Comparison of ENCODE assay signal across 8 mouse cellular contexts in genomic region chr4:133599116-133599515, GRCm38 (mm10). TPM values are rescaled to one million over a fixed set of nuclear protein-coding genes. Genes with fewer than 3 reads are reported as not detected.
DNase-seq lines count a peak whose midpoint lies in the region; ATAC-seq and TF ChIP-seq lines count a peak whose summit lies in the region.

No protein-coding gene starts in this region.

- peaks cover 51% of the 10 kb centered on the region for H3K27me3 ChIP-seq in heart, embryonic 12.5 days (replicated peaks)
- peaks cover 69% of the 10 kb centered on the region for H3K27me3 ChIP-seq in hindbrain, embryonic 10.5 days (ENCODE audit: insufficient read depth, poor library complexity, severe bottlenecking)
- H3K27me3 ChIP-seq in liver, postnatal 0 days (ENCODE audit: insufficient read depth, low read length): peaks cover 22% of the 10 kb centered on the region

- intact Hi-C loops in heart, postnatal 25 days (cut with DNase I): no loop called here

- no peaks in the 10 kb centered on the region for H3K9me3 ChIP-seq in heart, embryonic 12.5 days (replicated peaks)
- H3K9me3 ChIP-seq in hindbrain, embryonic 10.5 days: no peaks in the 10 kb centered on the region
- H3K9me3 ChIP-seq in liver, postnatal 0 days (ENCODE audit: low read length): no peaks in the 10 kb centered on the region

- peak overlapping the region; percentile 78 for H3K9ac ChIP-seq in heart, embryonic 12.5 days
- H3K9ac ChIP-seq in liver, postnatal 0 days (replicated peaks): peak overlapping the region; percentile 41

- WGBS in heart, embryonic 12.5 days: 14% methylated on average over 7 of the region's 7 CpGs
- 29% methylated on average over 7 of the region's 7 CpGs for WGBS in hindbrain, embryonic 10.5 days
- WGBS in liver, postnatal 0 days (ENCODE audit: insufficient replicate concordance): 16% methylated on average over 7 of the region's 7 CpGs

- H3K27ac ChIP-seq in heart, embryonic 12.5 days (ENCODE audit: poor library complexity, severe bottlenecking): no peak overlapping the region
- no peak overlapping the region for H3K27ac ChIP-seq in hindbrain, embryonic 10.5 days
- H3K27ac ChIP-seq in liver, postnatal 0 days (ENCODE audit: low read depth): no peak overlapping the region

- H3K4me1 ChIP-seq in heart, embryonic 12.5 days (replicated peaks): peaks cover 24% of the 10 kb centered on the region
- peaks cover 30% of the 10 kb centered on the region for H3K4me1 ChIP-seq in hindbrain, embryonic 10.5 days (replicated peaks)
- peaks cover 18% of the 10 kb centered on the region for H3K4me1 ChIP-seq in liver, postnatal 0 days (ENCODE audit: insufficient read depth)

- peaks cover 10% of the 10 kb centered on the region for H3K36me3 ChIP-seq in heart, embryonic 12.5 days
- H3K36me3 ChIP-seq in hindbrain, embryonic 10.5 days: peaks cover 9% of the 10 kb centered on the region
- H3K36me3 ChIP-seq in liver, postnatal 0 days (replicated peaks; ENCODE audit: insufficient read depth, low read length): peaks cover 6% of the 10 kb centered on the region

- peak overlapping the region; percentile 60 for H3K4me3 ChIP-seq in heart, embryonic 12.5 days
- H3K4me3 ChIP-seq in hindbrain, embryonic 10.5 days: peak overlapping the region; percentile 62
- peak overlapping the region; percentile 54 for H3K4me3 ChIP-seq in liver, postnatal 0 days (ENCODE audit: low read depth, low read length)

- no peak for TF ChIP-seq CTCF in liver, postnatal 0 days (IDR thresholded peaks at IDR 0.05; ENCODE audit: low read depth)

- ATAC-seq in heart, embryonic 12.5 days (ENCODE audit: insufficient number of reproducible peaks, low FRiP score): no peak
- no peak for ATAC-seq in liver, postnatal 0 days

- H3K4me2 ChIP-seq in heart, embryonic 12.5 days: peak overlapping the region; percentile 91
- peak overlapping the region; percentile 81 for H3K4me2 ChIP-seq in liver, postnatal 0 days (ENCODE audit: low read depth, low read length)

- DNase-seq in heart, postnatal 25 days (ENCODE audit: low spot score): no peak
- peak; percentile 60 for DNase-seq in ES-CJ7 (ENCODE audit: low read depth, low spot score)
- no peak for DNase-seq in hindbrain, embryonic 10.5 days (ENCODE audit: low spot score)
- DNase-seq in liver, postnatal 0 days: no peak
- DNase-seq in adrenal gland, postnatal 25 days: no peak
- no peak for DNase-seq in urinary bladder, adult 2 months (ENCODE audit: low spot score)
- DNase-seq in MN1 (ENCODE audit: low spot score): no peak

- no peak for TF ChIP-seq EP300 in liver, postnatal 0 days (IDR thresholded peaks at IDR 0.05; ENCODE audit: low read depth)

RNA-seq across cellular contexts. Expression of gene Sfn, which starts 2.9 kb away (rescaled TPM):
- polyA plus RNA-seq in heart, embryonic 12.5 days (2016; fragmentation: Nextera tagmentation; extraction: Ambion mirVana): 0.76 and 1.4 TPM in 2 replicates
- total RNA-seq in heart, postnatal 25 days (2021): 1 to 10 TPM; 1.5 TPM
- polyA plus RNA-seq in hindbrain, embryonic 10.5 days (2016; fragmentation: Nextera tagmentation; extraction: Ambion mirVana): 16.5 and 33.5 TPM in 2 replicates
- polyA plus RNA-seq in liver, postnatal 0 days (2015; fragmentation: Nextera tagmentation; extraction: Ambion mirVana): 0.40 and 0.59 TPM in 2 replicates
- 1.3 and 1.7 TPM in 2 replicates for total RNA-seq in adrenal gland, postnatal 25 days (2021)
- 218 and 326 TPM in 2 replicates for polyA plus RNA-seq in urinary bladder, adult 2 months (2012; rRNA removed)

RNA-seq across cellular contexts. Expression of gene Gpn2, which starts 15.0 kb away (rescaled TPM):
- polyA plus RNA-seq in heart, embryonic 12.5 days (2016; fragmentation: Nextera tagmentation; extraction: Ambion mirVana): 11.2 and 12.2 TPM in 2 replicates
- total RNA-seq in heart, postnatal 25 days (2021): 1 to 10 TPM; 6.4 to 6.8 TPM
- 28.5 and 29.1 TPM in 2 replicates for polyA plus RNA-seq in hindbrain, embryonic 10.5 days (2016; fragmentation: Nextera tagmentation; extraction: Ambion mirVana)
- polyA plus RNA-seq in liver, postnatal 0 days (2015; fragmentation: Nextera tagmentation; extraction: Ambion mirVana): 10.2 and 10.9 TPM in 2 replicates
- 15.8 and 16.1 TPM in 2 replicates for total RNA-seq in adrenal gland, postnatal 25 days (2021)
- 20.5 and 25.2 TPM in 2 replicates for polyA plus RNA-seq in urinary bladder, adult 2 months (2012; rRNA removed)

RNA-seq across cellular contexts. Expression of gene Gpatch3, which starts 24.6 kb away (rescaled TPM):
- polyA plus RNA-seq in heart, embryonic 12.5 days (2016; fragmentation: Nextera tagmentation; extraction: Ambion mirVana): 6.0 and 6.9 TPM in 2 replicates
- 1 to 10 TPM; 4.7 to 5.3 TPM for total RNA-seq in heart, postnatal 25 days (2021)
- 10.0 and 10.8 TPM in 2 replicates for polyA plus RNA-seq in hindbrain, embryonic 10.5 days (2016; fragmentation: Nextera tagmentation; extraction: Ambion mirVana)
- 4.5 and 5.3 TPM in 2 replicates for polyA plus RNA-seq in liver, postnatal 0 days (2015; fragmentation: Nextera tagmentation; extraction: Ambion mirVana)
- 5.9 and 8.3 TPM in 2 replicates for total RNA-seq in adrenal gland, postnatal 25 days (2021)
- polyA plus RNA-seq in urinary bladder, adult 2 months (2012; rRNA removed): 4.5 and 4.6 TPM in 2 replicates

RNA-seq across cellular contexts. Expression of gene Nr0b2, which starts 45.9 kb away (rescaled TPM):
- polyA plus RNA-seq in heart, embryonic 12.5 days (2016; fragmentation: Nextera tagmentation; extraction: Ambion mirVana): 9.9 and 10.5 TPM in 2 replicates
- total RNA-seq in heart, postnatal 25 days (2021): 10 to 100 TPM; 18.1 to 20.0 TPM
- 0.31 TPM in 1 of 2 replicates, not detected in the other for polyA plus RNA-seq in hindbrain, embryonic 10.5 days (2016; fragmentation: Nextera tagmentation; extraction: Ambion mirVana)
- 32.7 and 44.1 TPM in 2 replicates for polyA plus RNA-seq in liver, postnatal 0 days (2015; fragmentation: Nextera tagmentation; extraction: Ambion mirVana)
- 55.6 and 58.0 TPM in 2 replicates for total RNA-seq in adrenal gland, postnatal 25 days (2021)
- polyA plus RNA-seq in urinary bladder, adult 2 months (2012; rRNA removed): not detected in 2 replicates

RNA-seq across cellular contexts. Expression of gene Zdhhc18, which starts 50.8 kb away (rescaled TPM):
- polyA plus RNA-seq in heart, embryonic 12.5 days (2016; fragmentation: Nextera tagmentation; extraction: Ambion mirVana): 3.5 and 3.9 TPM in 2 replicates
- 10 to 100 TPM; 18.7 to 20.1 TPM for total RNA-seq in heart, postnatal 25 days (2021)
- polyA plus RNA-seq in hindbrain, embryonic 10.5 days (2016; fragmentation: Nextera tagmentation; extraction: Ambion mirVana): 1.9 and 3.1 TPM in 2 replicates
- polyA plus RNA-seq in liver, postnatal 0 days (2015; fragmentation: Nextera tagmentation; extraction: Ambion mirVana): 2.1 and 2.6 TPM in 2 replicates
- 20.9 and 23.0 TPM in 2 replicates for total RNA-seq in adrenal gland, postnatal 25 days (2021)
- 17.8 and 19.7 TPM in 2 replicates for polyA plus RNA-seq in urinary bladder, adult 2 months (2012; rRNA removed)
